Mouse (Mus musculus) lung, postnatal 0 days (tissue): ENCODE data around the gene Riox1. TPM values are rescaled to one million over a fixed set of nuclear protein-coding genes. Genes with fewer than 3 reads are reported as not detected.

Source experiments
- ATAC-seq: fragments of 200-750 bp; cut with Nextera tagmentation; 2 replicates; pipeline ENCODE4 v1.8.0; 2017; ENCODE audit warnings: moderate library complexity
- DNase-seq: peaks from one replicate; pipeline ENCODE4 v3.0.0-alpha.2; 2016; ENCODE audit warnings: low spot score
- H3K27ac ChIP-seq: fragments of 300-500 bp; sonication (generic); 2 replicates; pipeline ENCODE4 v1.5.1; 2014; ENCODE audit warnings: antibody characterized with exemption, mild to moderate bottlenecking, low read length, mixed read lengths
- H3K27me3 ChIP-seq: fragments of 300-500 bp; sonication (generic); replicated peaks from 2 replicates; pipeline ENCODE4 v1.6.1; 2014; ENCODE audit warnings: low read length, mixed read lengths; ENCODE audit not compliant: insufficient read depth
- H3K36me3 ChIP-seq: fragments of 300-500 bp; sonication (generic); 2 replicates; pipeline ENCODE4 v1.6.1; 2014; ENCODE audit warnings: low read length, mixed read lengths; ENCODE audit not compliant: insufficient read depth
- H3K4me1 ChIP-seq: fragments of 300-500 bp; sonication (generic); 2 replicates; pipeline ENCODE4 v1.6.1; 2014; ENCODE audit warnings: antibody characterized with exemption, low read depth, low read length, mixed read lengths; ENCODE audit not compliant: insufficient read depth
- H3K4me2 ChIP-seq: fragments of 300-500 bp; sonication (generic); replicated peaks from 2 replicates; pipeline ENCODE4 v1.6.1; 2014; ENCODE audit warnings: low read depth, mild to moderate bottlenecking, low read length, moderate library complexity, mixed read lengths
- H3K4me3 ChIP-seq: fragments of 300-500 bp; sonication (generic); 2 replicates; pipeline ENCODE4 v1.5.1; 2014; ENCODE audit warnings: low read depth, low read length
- H3K9ac ChIP-seq: fragments of 300-500 bp; sonication (generic); replicated peaks from 2 replicates; pipeline ENCODE4 v1.6.1; 2014; ENCODE audit warnings: low read depth, mild to moderate bottlenecking
- H3K9me3 ChIP-seq: fragments of 300-500 bp; sonication (generic); 2 replicates; pipeline ENCODE4 v1.6.1; 2016; ENCODE audit warnings: low read length, mixed read lengths
- CTCF ChIP-seq: IDR thresholded peaks from 2 replicates; pipeline ENCODE4 v1.5.1; 2016; ENCODE audit warnings: antibody characterized with exemption, mild to moderate bottlenecking
- EP300 ChIP-seq: IDR thresholded peaks from 2 replicates; pipeline ENCODE4 v1.6.1; 2016; ENCODE audit warnings: antibody characterized with exemption, mild to moderate bottlenecking, control low read depth
- WGBS: fragments of 180-500 bp; shearing (Covaris S2); extraction: QIAGEN DNeasy Blood & Tissue Kit; methylation state at CpG from one replicate; pipeline ENCODE4 v1.1.7; 2014; 5-methylcytosine and 5-hydroxymethylcytosine counted together
- polyA plus RNA-seq: library from polyadenylated mRNA; unstranded; fragments of >200 nt; fragmentation: Nextera tagmentation; extraction: Ambion mirVana; gene quantifications from 2 replicates; pipeline ENCODE4 v1.2.1, GENCODE M21; 2015

Gene Riox1
- polyA plus RNA-seq, 1 experiment from 2014 or later = 11.7 TPM

- Histone ChIP-seq H3K27me3 (no peaks in the 10 kb centered on the region), H3K9ac (no peak overlapping the region), H3K9me3 (no peaks in the 10 kb centered on the region), H3K36me3 (no peaks in the 10 kb centered on the region), H3K4me3 (no peak overlapping the region), H3K4me2 (no peak overlapping the region), H3K27ac (no peak overlapping the region), H3K4me1 (no peaks in the 10 kb centered on the region)
- ATAC-seq = no peak
- no peak for DNase-seq
- TF ChIP-seq CTCF (no peak), EP300 (no peak)
- 62% methylated on average over 3 of the region's 3 CpGs for WGBS
Observed at GRCm38 (mm10) chr12:83941938-83942337, 8.5 kb upstream of the Riox1 start.

GRCm38 (mm10) chr12:83947260-83947811, 3.1 kb upstream of the Riox1 start:
- no peaks in the 10 kb centered on the region for H3K27me3 ChIP-seq
- H3K4me3 ChIP-seq = no peak overlapping the region
- no peak overlapping the region for H3K4me2 ChIP-seq
- WGBS = 61% methylated on average over 8 of the region's 8 CpGs
- H3K36me3 ChIP-seq = no peaks in the 10 kb centered on the region
- peak overlapping the region; percentile 52; the same call in 1 of the 2 replicates for H3K27ac ChIP-seq
- TF ChIP-seq EP300 (peak; percentile 97), CTCF (no peak)
- 0 out of 2 replicates have a peak, but pooled peaks cover 4% of the 10 kb centered on the region for H3K4me1 ChIP-seq
- DNase-seq (peak; percentile 75), ATAC-seq (peak; percentile 81)
- no peaks in the 10 kb centered on the region for H3K9me3 ChIP-seq
- H3K9ac ChIP-seq = no peak overlapping the region

- Histone ChIP-seq H3K4me1 (0 out of 2 replicates have a peak, but pooled peaks cover 5% of the 10 kb centered on the region), H3K27me3 (no peaks in the 10 kb centered on the region), H3K36me3 (no peaks in the 10 kb centered on the region), H3K27ac (no peak overlapping the region), H3K9me3 (no peaks in the 10 kb centered on the region), H3K4me3 (no peak overlapping the region), H3K9ac (no peak overlapping the region), H3K4me2 (no peak overlapping the region)
- no peak for ATAC-seq
- no peak for TF ChIP-seq CTCF
- TF ChIP-seq EP300 = no peak
- DNase-seq = no peak
- 48% methylated on average over 4 of the region's 4 CpGs for WGBS
Observed at GRCm38 (mm10) chr12:83949043-83949442, 1.4 kb upstream of the Riox1 start.

DNA sequence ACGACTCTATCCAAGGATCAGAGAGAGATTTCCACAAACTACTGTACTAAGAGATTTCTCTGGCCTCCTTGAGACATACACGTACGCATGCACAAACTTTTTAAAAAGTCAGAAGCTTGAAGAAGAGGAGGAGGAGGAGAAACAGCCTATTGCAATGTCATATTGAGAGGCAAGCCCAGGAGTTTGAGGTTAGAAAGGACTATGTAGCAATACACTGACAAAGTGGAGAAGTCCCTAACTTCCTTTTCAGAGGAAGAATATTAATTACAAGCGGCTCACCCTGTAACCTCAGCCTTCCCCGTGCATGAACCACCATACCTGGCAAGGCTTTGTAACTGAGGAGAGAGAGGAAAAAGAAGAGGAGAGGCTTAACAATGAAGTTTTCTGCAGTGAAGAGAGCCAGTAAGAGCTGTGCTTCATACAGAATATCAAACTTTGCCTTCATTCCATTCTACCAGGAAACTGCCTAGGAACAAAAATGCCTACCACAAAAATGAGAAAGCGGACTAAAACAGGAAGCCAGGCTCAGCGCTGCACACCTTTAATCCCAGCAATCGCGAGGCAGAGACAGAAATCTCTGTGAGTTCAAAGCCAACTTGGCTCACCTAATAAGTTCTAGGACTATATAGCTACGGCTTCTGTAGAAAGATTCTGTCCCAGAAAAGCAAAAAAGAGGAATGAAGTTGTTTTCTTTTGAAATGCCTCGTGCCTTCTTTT, 474 bp upstream of the Riox1 start:
- 18% methylated on average over 11 of the region's 11 CpGs for WGBS
- H3K4me3 ChIP-seq = peak overlapping the region; percentile 78
- H3K4me1 ChIP-seq = 0 out of 2 replicates have a peak, but pooled peaks cover 5% of the 10 kb centered on the region
- peak overlapping the region; percentile 98 for H3K4me2 ChIP-seq
- H3K36me3 ChIP-seq = no peaks in the 10 kb centered on the region
- no peaks in the 10 kb centered on the region for H3K9me3 ChIP-seq
- H3K27ac ChIP-seq = peak overlapping the region; percentile 84
- H3K9ac ChIP-seq = peak overlapping the region; percentile 79; the same call in 1 of the 2 replicates
- DNase-seq = no peak
- H3K27me3 ChIP-seq = no peaks in the 10 kb centered on the region
- TF ChIP-seq EP300 (0 out of 2 replicates have a peak, but pooled peaks have one; percentile 8), CTCF (no peak)
- no peak for ATAC-seq

DNA sequence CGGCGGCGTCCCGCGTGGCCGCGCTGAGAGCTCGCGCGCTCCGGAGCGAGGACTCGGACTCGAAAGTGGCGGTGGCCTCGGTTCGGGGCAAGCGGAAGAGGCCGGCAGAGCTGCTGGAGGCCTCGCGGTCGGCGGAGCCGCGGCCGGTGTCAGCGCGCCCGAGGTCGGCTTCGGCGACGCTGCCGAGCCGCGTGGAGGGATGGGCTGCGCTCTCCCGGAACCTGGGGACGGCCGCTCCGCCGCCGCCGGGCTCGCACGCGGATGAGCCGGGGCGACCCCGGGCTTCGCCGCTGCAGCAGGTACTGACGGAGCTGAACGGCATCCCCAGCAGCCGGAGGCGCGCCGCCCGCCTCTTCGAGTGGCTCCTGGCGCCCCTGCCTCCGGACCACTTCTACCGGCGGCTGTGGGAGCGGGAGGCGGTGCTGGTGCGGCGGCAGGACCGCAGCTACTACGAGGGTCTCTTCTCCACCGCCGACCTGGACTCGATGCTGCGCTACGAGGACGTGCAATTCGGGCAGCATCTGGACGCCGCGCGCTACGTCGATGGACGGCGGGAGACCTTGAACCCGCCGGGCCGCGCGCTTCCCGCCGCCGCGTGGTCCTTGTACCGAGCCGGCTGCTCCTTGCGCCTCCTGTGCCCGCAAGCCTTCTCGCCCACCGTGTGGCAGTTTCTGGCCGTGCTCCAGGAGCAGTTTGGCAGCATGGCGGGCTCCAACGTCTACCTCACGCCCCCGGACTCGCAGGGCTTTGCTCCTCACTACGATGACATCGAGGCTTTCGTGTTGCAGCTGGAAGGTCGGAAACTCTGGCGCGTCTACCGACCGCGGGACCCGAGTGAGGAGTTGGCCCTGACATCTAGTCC, 663 bp downstream of the Riox1 start:
- Histone ChIP-seq H3K27ac (peak overlapping the region; percentile 84), H3K36me3 (no peaks in the 10 kb centered on the region), H3K4me3 (peak overlapping the region; percentile 78), H3K9ac (peak overlapping the region; percentile 79), H3K4me1 (0 out of 2 replicates have a peak, but pooled peaks cover 5% of the 10 kb centered on the region), H3K4me2 (peak overlapping the region; percentile 98), H3K27me3 (no peaks in the 10 kb centered on the region), H3K9me3 (no peaks in the 10 kb centered on the region)
- 1% methylated on average over 64 of the region's 116 CpGs for WGBS
- TF ChIP-seq CTCF (no peak), EP300 (no peak)
- peak; percentile 36 for ATAC-seq
- no peak for DNase-seq
